Mouse (Mus musculus): ENCODE measurements around the gene Odf3l2. TPM values are rescaled to one million over a fixed set of nuclear protein-coding genes. Genes with fewer than 3 reads are reported as not detected.
A peak's percentile ranks its signal among the peaks of the same experiment; 100 is the strongest.

Odf3l2 gene
- polyA plus RNA-seq, 1 experiment from 2014 or later: not detected

GRCm38 (mm10) chr10:79675346-79676035, 30.0 kb upstream of the Odf3l2 start:
- ATAC-seq (ENCODE audit: low read depth) (no peak), DNase-seq (ENCODE audit: low spot score) (no peak)
- no peak overlapping the region for H3K4me2 ChIP-seq (ENCODE audit: low read depth, low read length)
- 0 out of 2 replicates have a peak, but pooled peaks cover under 1% of the 10 kb centered on the region for H3K4me1 ChIP-seq (ENCODE audit: control insufficient read depth, insufficient read depth, low read length)
- no peak overlapping the region for H3K9ac ChIP-seq (ENCODE audit: low read depth, low read length)
- H3K4me3 ChIP-seq (ENCODE audit: low read depth, low read length): no peak overlapping the region
- H3K27me3 ChIP-seq (replicated peaks; ENCODE audit: control insufficient read depth, insufficient read depth, low read length): no peaks in the 10 kb centered on the region
- WGBS: 57% methylated on average over 27 of the region's 44 CpGs
- no peak overlapping the region for H3K27ac ChIP-seq (replicated peaks; ENCODE audit: low read depth, low read length)
- H3K36me3 ChIP-seq (ENCODE audit: control insufficient read depth, insufficient read depth, low read length): peaks cover 13% of the 10 kb centered on the region; the same call in 1 of the 2 replicates
- H3K9me3 ChIP-seq (ENCODE audit: control insufficient read depth, low read length): no peaks in the 10 kb centered on the region

GRCm38 (mm10) chr10:79673054-79673453, 27.5 kb upstream of the Odf3l2 start:
- ATAC-seq (ENCODE audit: low read depth): no peak
- H3K4me1 ChIP-seq (ENCODE audit: control insufficient read depth, insufficient read depth, low read length): 0 out of 2 replicates have a peak, but pooled peaks cover 4% of the 10 kb centered on the region
- H3K4me2 ChIP-seq (ENCODE audit: low read depth, low read length): no peak overlapping the region
- H3K27ac ChIP-seq (replicated peaks; ENCODE audit: low read depth, low read length): no peak overlapping the region
- H3K9me3 ChIP-seq (ENCODE audit: control insufficient read depth, low read length): no peaks in the 10 kb centered on the region
- H3K36me3 ChIP-seq (ENCODE audit: control insufficient read depth, insufficient read depth, low read length): peaks cover 13% of the 10 kb centered on the region; the same call in 1 of the 2 replicates
- H3K9ac ChIP-seq (ENCODE audit: low read depth, low read length): no peak overlapping the region
- no peak for DNase-seq (ENCODE audit: low spot score)
- H3K4me3 ChIP-seq (ENCODE audit: low read depth, low read length): no peak overlapping the region
- WGBS: 86% methylated on average over 3 of the region's 3 CpGs
- no peaks in the 10 kb centered on the region for H3K27me3 ChIP-seq (replicated peaks; ENCODE audit: control insufficient read depth, insufficient read depth, low read length)

- H3K4me2 ChIP-seq (ENCODE audit: low read depth, low read length): no peak overlapping the region
- DNase-seq (ENCODE audit: low spot score) (no peak), ATAC-seq (ENCODE audit: low read depth) (no peak)
- H3K36me3 ChIP-seq (ENCODE audit: control insufficient read depth, insufficient read depth, low read length): peaks cover 13% of the 10 kb centered on the region; the same call in 1 of the 2 replicates
- 0 out of 2 replicates have a peak, but pooled peaks cover 4% of the 10 kb centered on the region for H3K4me1 ChIP-seq (ENCODE audit: control insufficient read depth, insufficient read depth, low read length)
- H3K4me3 ChIP-seq (ENCODE audit: low read depth, low read length): no peak overlapping the region
- H3K27me3 ChIP-seq (replicated peaks; ENCODE audit: control insufficient read depth, insufficient read depth, low read length): no peaks in the 10 kb centered on the region
- no peak overlapping the region for H3K27ac ChIP-seq (replicated peaks; ENCODE audit: low read depth, low read length)
- H3K9ac ChIP-seq (ENCODE audit: low read depth, low read length): no peak overlapping the region
- 72% methylated on average over 3 of the region's 3 CpGs for WGBS
- no peaks in the 10 kb centered on the region for H3K9me3 ChIP-seq (ENCODE audit: control insufficient read depth, low read length)
These were observed 26.5 kb upstream of the Odf3l2 start for GRCm38 (mm10) chr10:79672088-79672455.

DNA sequence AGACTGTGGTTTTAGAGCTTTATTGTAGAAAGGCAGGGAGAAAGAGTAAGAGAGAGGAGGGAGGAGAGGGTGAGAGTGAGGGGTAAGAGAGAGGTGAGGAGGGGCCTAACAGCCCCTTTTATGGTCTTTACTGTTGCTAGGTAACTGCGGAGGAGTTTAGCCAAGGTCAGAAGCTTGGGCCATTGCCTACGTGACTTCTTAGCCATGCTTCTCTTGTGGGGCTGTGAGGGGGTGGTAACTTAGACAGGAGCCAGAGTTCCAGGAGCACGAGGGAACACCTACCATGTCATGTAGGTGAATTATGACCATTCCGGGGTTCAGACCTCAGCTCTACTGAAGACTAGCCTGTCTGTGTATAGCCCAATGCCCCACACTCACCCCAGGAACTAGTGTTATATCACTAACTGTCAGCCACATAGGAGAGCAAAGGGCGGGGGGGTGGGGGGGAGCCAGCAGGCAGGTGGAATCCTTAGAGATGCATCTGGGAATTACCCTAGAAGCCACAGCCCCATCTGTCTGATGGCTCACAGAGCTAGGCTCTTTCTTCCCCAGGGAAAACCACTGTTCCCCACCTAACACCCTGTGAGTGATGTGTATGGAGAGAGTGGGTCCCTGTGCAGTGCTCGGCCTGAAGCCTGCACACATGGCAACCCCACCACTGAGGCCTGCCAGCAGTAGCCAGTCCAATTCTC, 26.0 kb upstream of the Odf3l2 start:
- Histone ChIP-seq H3K27ac (replicated peaks; ENCODE audit: low read depth, low read length) (no peak overlapping the region), H3K4me3 (ENCODE audit: low read depth, low read length) (no peak overlapping the region), H3K36me3 (ENCODE audit: control insufficient read depth, insufficient read depth, low read length) (peaks cover 12% of the 10 kb centered on the region; the same call in 1 of the 2 replicates), H3K9me3 (ENCODE audit: control insufficient read depth, low read length) (no peaks in the 10 kb centered on the region), H3K27me3 (replicated peaks; ENCODE audit: control insufficient read depth, insufficient read depth, low read length) (no peaks in the 10 kb centered on the region), H3K4me2 (ENCODE audit: low read depth, low read length) (no peak overlapping the region), H3K9ac (ENCODE audit: low read depth, low read length) (no peak overlapping the region), H3K4me1 (ENCODE audit: control insufficient read depth, insufficient read depth, low read length) (0 out of 2 replicates have a peak, but pooled peaks cover 4% of the 10 kb centered on the region)
- DNase-seq (ENCODE audit: low spot score): no peak
- 85% methylated on average over 6 of the region's 6 CpGs for WGBS
- ATAC-seq (ENCODE audit: low read depth): no peak

GRCm38 (mm10) chr10:79670071-79670888, 24.7 kb upstream of the Odf3l2 start:
- H3K27ac ChIP-seq (replicated peaks; ENCODE audit: low read depth, low read length): no peak overlapping the region
- ATAC-seq (ENCODE audit: low read depth) (no peak), DNase-seq (ENCODE audit: low spot score) (no peak)
- WGBS: 35% methylated on average over 15 of the region's 15 CpGs
- no peaks in the 10 kb centered on the region for H3K36me3 ChIP-seq (ENCODE audit: control insufficient read depth, insufficient read depth, low read length)
- peak overlapping the region; percentile 81 for H3K4me2 ChIP-seq (ENCODE audit: low read depth, low read length)
- H3K27me3 ChIP-seq (replicated peaks; ENCODE audit: control insufficient read depth, insufficient read depth, low read length): no peaks in the 10 kb centered on the region
- H3K4me3 ChIP-seq (ENCODE audit: low read depth, low read length): peak overlapping the region; percentile 93
- no peaks in the 10 kb centered on the region for H3K9me3 ChIP-seq (ENCODE audit: control insufficient read depth, low read length)
- H3K4me1 ChIP-seq (ENCODE audit: control insufficient read depth, insufficient read depth, low read length): 0 out of 2 replicates have a peak, but pooled peaks cover 4% of the 10 kb centered on the region
- peak overlapping the region; percentile 88 for H3K9ac ChIP-seq (ENCODE audit: low read depth, low read length)

GRCm38 (mm10) chr10:79669576-79670057, 24.1 kb upstream of the Odf3l2 start:
- no peaks in the 10 kb centered on the region for H3K27me3 ChIP-seq (replicated peaks; ENCODE audit: control insufficient read depth, insufficient read depth, low read length)
- under 1% methylated on average over 35 of the region's 47 CpGs for WGBS

GRCm38 (mm10) chr10:79668771-79669575, 23.4 kb upstream of the Odf3l2 start, which contains the start of gene Tpgs1:
Gene Tpgs1, plus strand, starts transcription at chr10:79669369.
- ATAC-seq (ENCODE audit: low read depth): peak; percentile 85
- H3K4me3 ChIP-seq (ENCODE audit: low read depth, low read length): peak within 1 kb of the TSS; percentile 93
- H3K4me2 ChIP-seq (ENCODE audit: low read depth, low read length): peak within 1 kb of the TSS; percentile 81
- H3K36me3 ChIP-seq (ENCODE audit: control insufficient read depth, insufficient read depth, low read length): no peaks in the 10 kb centered on the region
- 0 out of 2 replicates have a peak, but pooled peaks cover 4% of the 10 kb centered on the region for H3K4me1 ChIP-seq (ENCODE audit: control insufficient read depth, insufficient read depth, low read length)
- peak within 1 kb of the TSS; percentile 92 for H3K27ac ChIP-seq (replicated peaks; ENCODE audit: low read depth, low read length)
- no peaks in the 10 kb centered on the region for H3K9me3 ChIP-seq (ENCODE audit: control insufficient read depth, low read length)
- DNase-seq (ENCODE audit: low spot score): peak; percentile 95
- H3K9ac ChIP-seq (ENCODE audit: low read depth, low read length): peak within 1 kb of the TSS; percentile 88
- WGBS: 0% methylated on average over 32 of the region's 45 CpGs
- no peaks in the 10 kb centered on the region for H3K27me3 ChIP-seq (replicated peaks; ENCODE audit: control insufficient read depth, insufficient read depth, low read length)

More at GRCm38 (mm10) chr10:79669576-79670057, 24.1 kb upstream of the Odf3l2 start:
- H3K4me1 ChIP-seq (ENCODE audit: control insufficient read depth, insufficient read depth, low read length): 0 out of 2 replicates have a peak, but pooled peaks cover 4% of the 10 kb centered on the region
- H3K36me3 ChIP-seq (ENCODE audit: control insufficient read depth, insufficient read depth, low read length): no peaks in the 10 kb centered on the region
- H3K4me3 ChIP-seq (ENCODE audit: low read depth, low read length): peak overlapping the region; percentile 93
- H3K9me3 ChIP-seq (ENCODE audit: control insufficient read depth, low read length): no peaks in the 10 kb centered on the region
- H3K9ac ChIP-seq (ENCODE audit: low read depth, low read length): peak overlapping the region; percentile 88
- ATAC-seq (ENCODE audit: low read depth): peak; percentile 68
- DNase-seq (ENCODE audit: low spot score): peak; percentile 88
- peak overlapping the region; percentile 92 for H3K27ac ChIP-seq (replicated peaks; ENCODE audit: low read depth, low read length)
- peak overlapping the region; percentile 81 for H3K4me2 ChIP-seq (ENCODE audit: low read depth, low read length)
